Mouse (Mus musculus) lung, adult 2 months (tissue): ENCODE data around the gene Corin.

Experiments used
- CTCF ChIP-seq: fragments of 200-500 bp; IDR thresholded peaks from 2 replicates; pipeline ENCODE4 v1.5.1; 2011; ENCODE audit warnings: mild to moderate bottlenecking, low read length, control low read depth; ENCODE audit not compliant: insufficient read depth
- POLR2A ChIP-seq: fragments of 200-500 bp; IDR thresholded peaks from 2 replicates; pipeline ENCODE4 v1.6.1; 2011; ENCODE audit warnings: low read depth, mild to moderate bottlenecking, control low read depth, low read length, borderline replicate concordance; ENCODE audit errors: extremely low read depth

DNA sequence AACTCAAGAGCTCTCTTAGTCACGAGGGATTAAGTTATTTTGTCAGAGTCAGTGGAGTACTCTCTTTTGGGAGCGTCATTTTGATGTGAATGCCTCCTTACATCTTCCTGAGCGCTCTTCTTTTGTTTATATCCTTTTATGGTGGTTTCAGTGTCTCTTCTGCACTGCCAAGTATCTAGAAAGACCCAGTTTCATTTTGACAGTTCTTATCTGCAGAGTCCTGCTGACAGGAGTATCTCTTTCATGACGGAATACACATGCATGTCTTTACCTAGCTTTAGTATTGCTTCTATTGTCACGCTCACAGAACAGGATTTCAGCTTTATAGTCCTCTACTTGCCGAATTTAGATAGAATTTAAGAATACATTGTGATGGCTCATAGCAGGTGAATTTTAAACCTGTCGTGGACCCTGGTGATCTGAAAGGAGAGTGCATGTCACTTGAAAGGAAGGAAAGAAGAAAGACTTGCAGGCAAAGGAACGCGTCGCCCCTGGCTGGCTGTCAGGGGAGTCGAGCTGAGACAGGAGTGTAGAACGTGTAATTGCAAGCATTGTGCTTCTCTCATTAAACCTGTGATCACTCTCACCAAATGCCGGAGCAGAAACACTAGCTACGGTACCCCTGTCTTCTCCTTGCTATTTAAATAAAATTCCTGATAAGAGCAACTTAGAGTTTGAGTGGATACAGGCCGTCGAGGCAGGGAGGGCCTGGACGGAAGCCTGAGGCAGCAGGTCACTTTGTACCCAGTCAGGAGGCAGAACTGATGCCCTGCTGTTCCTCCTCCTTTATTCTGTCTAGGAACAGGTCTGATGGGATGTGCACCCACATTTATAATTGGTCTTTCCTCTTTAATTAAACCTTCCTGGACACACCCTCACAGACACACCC is 245.6 kb downstream of the Corin start:
- TF ChIP-seq CTCF, result no peak
- TF ChIP-seq POLR2A, result no peak
